Mouse (Mus musculus): ENCODE measurements around the gene Slc16a3. TPM values are rescaled to one million over a fixed set of nuclear protein-coding genes. Genes with fewer than 3 reads are reported as not detected.

Gene Slc16a3
- polyA plus RNA-seq, 1 experiment: 2.9 TPM

DNA sequence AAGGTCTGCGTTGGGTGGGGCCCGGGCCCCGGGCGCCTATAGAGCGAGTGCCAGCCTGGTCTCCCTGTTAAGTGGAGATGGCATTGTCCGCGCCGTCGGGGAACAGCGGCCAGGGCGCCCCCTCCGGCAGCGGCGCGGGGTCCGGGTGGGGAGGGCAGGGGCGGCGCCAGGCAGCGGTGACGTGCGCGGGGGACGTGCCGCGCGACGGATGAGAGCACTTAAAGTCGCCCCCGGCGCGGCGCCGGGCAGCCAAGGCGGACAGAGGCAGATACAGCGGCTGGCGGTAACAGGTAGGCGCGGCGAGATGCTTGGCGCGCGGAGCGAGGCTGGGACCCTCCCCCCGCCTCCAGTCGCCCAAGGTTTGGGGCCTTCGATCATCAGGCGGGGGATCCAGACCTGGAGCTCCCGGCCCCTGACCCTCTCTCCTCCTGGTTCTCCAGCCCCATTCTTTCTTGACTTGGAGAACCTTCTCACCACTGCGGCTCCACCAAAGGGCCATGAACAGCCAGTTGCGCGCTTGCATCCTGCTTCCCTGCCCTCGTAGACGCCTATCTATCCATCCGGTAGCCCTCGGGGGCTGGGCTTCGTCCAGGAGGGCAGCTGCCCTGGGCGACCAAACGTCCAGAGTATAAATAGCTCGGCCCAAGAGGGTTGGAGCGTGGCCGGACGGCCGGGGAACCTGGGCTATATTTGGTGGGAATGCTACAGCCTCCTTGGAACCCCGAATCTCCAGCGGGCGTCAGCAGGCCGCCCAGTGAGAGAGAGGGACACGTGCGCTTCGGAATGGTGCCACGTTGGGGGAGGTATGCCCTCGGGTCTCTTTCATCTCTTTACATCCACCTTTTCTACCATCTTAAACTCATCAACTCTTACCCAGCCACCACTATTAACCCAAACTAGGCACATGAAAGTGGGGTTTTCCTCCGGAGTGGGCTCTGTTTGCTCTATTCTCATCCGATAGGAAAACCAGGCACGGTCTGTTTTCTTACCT lies 876 bp downstream of the Slc16a3 start:
- no peaks in the 10 kb centered on the region for H3K27me3 ChIP-seq (replicated peaks; ENCODE audit: control insufficient read depth, insufficient read depth, low read length)
- no peaks in the 10 kb centered on the region for H3K36me3 ChIP-seq (ENCODE audit: control insufficient read depth, insufficient read depth, low read length)
- peak; percentile 32 for DNase-seq
- H3K4me1 ChIP-seq (ENCODE audit: control insufficient read depth, insufficient read depth, low read length): no peaks in the 10 kb centered on the region
- no peak for TF ChIP-seq POLR2A (IDR thresholded peaks at IDR 0.05; ENCODE audit: low read depth, low read length)
- TF ChIP-seq CTCF (conservative IDR thresholded peaks at IDR 0.05; ENCODE audit: insufficient read depth, insufficient read length, low read depth, low read length): no peak
- 8% methylated on average over 75 of the region's 75 CpGs for WGBS
- H3K4me3 ChIP-seq (ENCODE audit: insufficient read depth, low read depth, low read length): peak overlapping the region; percentile 27
- no peak overlapping the region for H3K27ac ChIP-seq (ENCODE audit: insufficient read depth, low read depth, low read length)

DNA sequence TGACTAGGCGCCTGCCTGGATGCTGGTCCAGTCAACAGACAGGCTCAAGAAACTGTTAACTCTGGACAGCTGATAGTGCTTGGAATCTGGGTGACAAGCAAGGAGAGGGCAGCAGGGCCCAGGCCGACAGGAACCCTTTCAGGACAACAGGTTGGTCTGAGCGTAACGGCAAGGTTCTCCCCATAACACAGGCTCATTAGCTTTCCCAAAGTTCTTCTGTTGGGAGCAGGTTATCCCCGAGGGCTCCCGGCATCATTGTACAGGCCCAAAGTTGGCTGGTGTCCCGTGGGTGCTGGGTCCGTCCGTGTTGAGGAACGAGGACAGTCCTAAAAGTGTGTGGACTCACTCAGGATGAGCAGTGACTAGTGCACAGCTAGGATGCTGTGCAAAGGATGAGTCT lies 1.6 kb downstream of the Slc16a3 start:
- H3K27ac ChIP-seq (ENCODE audit: insufficient read depth, low read depth, low read length): no peak overlapping the region
- no peaks in the 10 kb centered on the region for H3K27me3 ChIP-seq (replicated peaks; ENCODE audit: control insufficient read depth, insufficient read depth, low read length)
- WGBS: 63% methylated on average over 10 of the region's 10 CpGs
- no peaks in the 10 kb centered on the region for H3K4me1 ChIP-seq (ENCODE audit: control insufficient read depth, insufficient read depth, low read length)
- no peak overlapping the region for H3K4me3 ChIP-seq (ENCODE audit: insufficient read depth, low read depth, low read length)
- DNase-seq: no peak
- TF ChIP-seq POLR2A (IDR thresholded peaks at IDR 0.05; ENCODE audit: low read depth, low read length): no peak
- TF ChIP-seq CTCF (conservative IDR thresholded peaks at IDR 0.05; ENCODE audit: insufficient read depth, insufficient read length, low read depth, low read length): no peak
- H3K36me3 ChIP-seq (ENCODE audit: control insufficient read depth, insufficient read depth, low read length): no peaks in the 10 kb centered on the region

DNA sequence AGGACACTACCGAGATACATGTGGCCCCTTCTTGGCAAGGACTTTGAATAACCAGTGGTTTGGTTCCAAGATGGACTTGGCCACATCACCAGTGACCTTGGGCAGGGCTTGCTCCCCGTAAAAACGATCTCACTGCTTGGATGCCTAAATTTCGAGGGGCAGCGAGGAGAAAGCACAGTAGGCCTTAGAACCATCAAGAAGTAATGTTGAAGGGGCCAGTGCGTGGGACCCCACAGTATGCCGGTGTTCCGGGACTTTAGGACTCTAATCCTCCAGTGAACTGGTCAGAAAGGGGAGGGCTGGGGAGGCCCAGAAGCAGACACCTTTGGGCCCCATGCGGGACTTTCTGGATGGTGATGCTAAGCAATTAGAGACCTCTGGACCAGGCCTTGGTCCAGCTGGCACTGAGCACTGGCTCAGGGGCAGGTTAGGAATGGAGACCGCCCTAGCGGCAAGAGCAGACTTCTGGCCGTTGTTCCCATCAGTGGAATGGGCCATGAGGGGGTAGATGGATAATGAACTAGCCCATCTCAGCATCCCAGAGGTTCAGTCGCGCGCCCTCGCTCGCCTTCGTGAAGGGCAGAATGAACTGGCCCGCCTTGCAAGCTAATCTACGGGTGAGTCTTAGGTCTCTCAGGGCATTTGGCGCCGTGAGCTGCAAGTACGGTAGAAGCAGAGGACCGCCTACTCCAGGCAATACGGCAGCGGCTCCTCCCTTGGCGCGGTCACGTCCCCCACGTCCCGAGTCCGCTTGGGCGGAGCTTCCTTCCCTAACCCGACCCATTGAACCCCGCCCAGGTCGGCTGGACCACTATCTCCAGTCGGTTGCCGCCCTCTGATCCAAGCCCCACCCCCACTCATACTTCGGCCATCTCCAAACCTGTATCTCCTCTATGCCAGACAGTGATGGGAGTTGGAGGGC lies 2.3 kb downstream of the Slc16a3 start:
- TF ChIP-seq CTCF (conservative IDR thresholded peaks at IDR 0.05; ENCODE audit: insufficient read depth, insufficient read length, low read depth, low read length) (no peak), POLR2A (IDR thresholded peaks at IDR 0.05; ENCODE audit: low read depth, low read length) (no peak)
- no peaks in the 10 kb centered on the region for H3K27me3 ChIP-seq (replicated peaks; ENCODE audit: control insufficient read depth, insufficient read depth, low read length)
- peak; percentile 93 for DNase-seq
- 6% methylated on average over 39 of the region's 39 CpGs for WGBS
- H3K36me3 ChIP-seq (ENCODE audit: control insufficient read depth, insufficient read depth, low read length): no peaks in the 10 kb centered on the region
- H3K4me3 ChIP-seq (ENCODE audit: insufficient read depth, low read depth, low read length): peak overlapping the region; percentile 25
- no peak overlapping the region for H3K27ac ChIP-seq (ENCODE audit: insufficient read depth, low read depth, low read length)
- no peaks in the 10 kb centered on the region for H3K4me1 ChIP-seq (ENCODE audit: control insufficient read depth, insufficient read depth, low read length)

DNA sequence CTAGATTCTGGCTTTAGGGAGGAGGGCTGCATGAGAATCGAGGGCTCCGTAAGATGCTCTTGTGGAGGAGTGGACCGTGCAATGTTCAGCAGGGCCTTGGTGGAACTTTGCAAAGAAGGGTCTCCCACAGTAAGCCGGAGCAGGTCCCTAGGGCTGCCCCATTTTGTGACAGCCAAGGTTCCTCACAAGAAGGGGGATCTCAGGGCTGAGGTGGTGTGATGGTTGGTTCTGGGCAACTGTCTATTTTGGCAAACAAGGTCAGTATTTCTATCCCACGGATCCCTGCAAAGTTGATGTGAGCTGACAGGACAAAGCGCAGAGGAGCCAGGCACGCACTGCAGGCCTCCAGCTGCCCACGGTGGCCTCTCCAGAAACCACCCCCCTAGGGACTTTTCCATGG lies 3.0 kb downstream of the Slc16a3 start:
- no peaks in the 10 kb centered on the region for H3K4me1 ChIP-seq (ENCODE audit: control insufficient read depth, insufficient read depth, low read length)
- DNase-seq: no peak
- no peaks in the 10 kb centered on the region for H3K27me3 ChIP-seq (replicated peaks; ENCODE audit: control insufficient read depth, insufficient read depth, low read length)
- 36% methylated on average over 8 of the region's 8 CpGs for WGBS
- H3K36me3 ChIP-seq (ENCODE audit: control insufficient read depth, insufficient read depth, low read length): no peaks in the 10 kb centered on the region
- TF ChIP-seq CTCF (conservative IDR thresholded peaks at IDR 0.05; ENCODE audit: insufficient read depth, insufficient read length, low read depth, low read length) (no peak), POLR2A (IDR thresholded peaks at IDR 0.05; ENCODE audit: low read depth, low read length) (no peak)
- H3K4me3 ChIP-seq (ENCODE audit: insufficient read depth, low read depth, low read length): peak overlapping the region; percentile 17
- no peak overlapping the region for H3K27ac ChIP-seq (ENCODE audit: insufficient read depth, low read depth, low read length)

DNA sequence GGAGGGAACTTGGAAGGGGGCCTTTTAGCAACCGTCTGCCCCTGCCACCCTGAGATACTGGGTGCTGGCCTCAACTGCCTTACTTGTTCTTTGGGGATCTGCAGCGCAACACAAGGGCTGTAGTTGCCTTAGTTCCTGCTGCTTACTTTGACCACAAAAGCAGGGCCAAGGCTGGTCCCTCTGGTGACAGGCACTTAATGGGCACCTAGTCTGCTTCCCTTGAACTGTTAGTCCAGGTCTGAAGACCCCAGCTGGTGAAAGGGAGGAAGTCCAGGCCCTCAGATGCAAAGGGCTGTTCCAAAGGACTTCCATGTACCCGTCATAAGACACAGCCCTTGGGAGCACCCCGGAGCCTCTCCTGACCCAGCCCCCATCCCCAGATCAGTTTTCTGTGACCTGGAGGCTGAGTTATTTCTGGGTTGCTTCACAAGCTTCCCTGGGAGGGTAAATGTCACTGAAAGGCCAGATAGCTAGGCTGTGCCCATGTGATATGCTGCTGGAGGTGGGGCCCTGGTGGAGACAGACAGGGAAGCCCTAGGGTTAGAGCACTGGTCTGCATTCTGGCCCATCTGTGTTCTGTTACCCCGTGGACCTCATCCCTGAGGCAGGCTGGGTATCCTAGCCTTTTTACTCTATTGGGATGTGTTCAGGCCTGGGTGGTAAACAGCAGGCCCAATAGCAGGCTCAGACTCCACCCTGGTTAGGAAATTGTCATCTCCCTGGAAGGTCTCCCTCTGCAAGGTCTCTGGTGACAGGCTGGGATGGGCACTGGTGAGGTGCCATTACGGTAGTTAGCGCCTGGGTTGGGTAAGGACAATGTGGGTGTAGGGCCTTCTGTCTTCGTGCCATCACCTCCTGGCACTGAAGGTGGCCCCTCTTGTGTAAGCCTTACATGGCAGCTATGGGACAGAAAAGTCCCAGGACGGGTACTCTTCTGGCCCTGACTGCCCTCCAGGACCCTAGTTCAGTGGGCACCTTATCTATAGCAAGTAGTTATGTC lies 3.8 kb downstream of the Slc16a3 start:
- DNase-seq: no peak
- H3K4me3 ChIP-seq (ENCODE audit: insufficient read depth, low read depth, low read length): no peak overlapping the region
- H3K36me3 ChIP-seq (ENCODE audit: control insufficient read depth, insufficient read depth, low read length): no peaks in the 10 kb centered on the region
- H3K27me3 ChIP-seq (replicated peaks; ENCODE audit: control insufficient read depth, insufficient read depth, low read length): no peaks in the 10 kb centered on the region
- no peak overlapping the region for H3K27ac ChIP-seq (ENCODE audit: insufficient read depth, low read depth, low read length)
- no peaks in the 10 kb centered on the region for H3K4me1 ChIP-seq (ENCODE audit: control insufficient read depth, insufficient read depth, low read length)
- WGBS: 87% methylated on average over 9 of the region's 9 CpGs
- TF ChIP-seq CTCF (conservative IDR thresholded peaks at IDR 0.05; ENCODE audit: insufficient read depth, insufficient read length, low read depth, low read length): no peak
- no peak for TF ChIP-seq POLR2A (IDR thresholded peaks at IDR 0.05; ENCODE audit: low read depth, low read length)

DNA sequence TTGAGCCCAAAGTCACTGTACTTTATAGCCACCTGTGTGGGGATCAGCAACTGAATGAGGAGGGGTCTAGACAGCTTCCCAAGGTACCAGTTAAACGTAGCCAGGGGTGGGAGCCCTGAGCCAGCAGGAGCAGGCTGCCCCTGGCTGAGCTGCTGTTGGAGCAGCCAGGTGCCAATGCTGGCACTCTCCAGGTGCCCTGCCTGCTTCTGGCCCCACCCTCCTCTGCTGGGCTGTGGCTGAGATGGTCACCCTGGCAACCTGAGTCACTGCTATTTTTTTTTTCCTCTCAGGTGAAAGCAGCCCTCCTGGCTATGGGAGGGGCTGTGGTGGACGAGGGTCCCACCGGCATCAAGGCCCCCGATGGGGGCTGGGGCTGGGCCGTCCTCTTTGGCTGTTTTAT lies 6.7 kb downstream of the Slc16a3 start:
- TF ChIP-seq POLR2A (IDR thresholded peaks at IDR 0.05; ENCODE audit: low read depth, low read length) (no peak), CTCF (conservative IDR thresholded peaks at IDR 0.05; ENCODE audit: insufficient read depth, insufficient read length, low read depth, low read length) (no peak)
- no peak for DNase-seq
- Histone ChIP-seq H3K36me3 (ENCODE audit: control insufficient read depth, insufficient read depth, low read length) (no peaks in the 10 kb centered on the region), H3K4me3 (ENCODE audit: insufficient read depth, low read depth, low read length) (no peak overlapping the region), H3K27ac (ENCODE audit: insufficient read depth, low read depth, low read length) (no peak overlapping the region), H3K4me1 (ENCODE audit: control insufficient read depth, insufficient read depth, low read length) (0 out of 2 replicates have a peak, but pooled peaks cover 2% of the 10 kb centered on the region), H3K27me3 (replicated peaks; ENCODE audit: control insufficient read depth, insufficient read depth, low read length) (no peaks in the 10 kb centered on the region)
- WGBS: 68% methylated on average over 5 of the region's 5 CpGs
